Mouse (Mus musculus) neural tube, embryonic 11.5 days (tissue): ENCODE data around the gene Ptprt. TPM values are rescaled to one million over a fixed set of nuclear protein-coding genes. Genes with fewer than 3 reads are reported as not detected.

ENCODE experiments used
- ATAC-seq: fragments of 200-750 bp; cut with Nextera tagmentation; 2 replicates; pipeline ENCODE4 v1.8.0; 2017; ENCODE audit warnings: moderate number of reproducible peaks, mild to moderate bottlenecking, moderate TSS enrichment, moderate library complexity; ENCODE audit not compliant: insufficient read depth, low FRiP score, low TSS enrichment
- DNase-seq: peaks from one replicate; pipeline ENCODE4 v3.0.0-alpha.2; 2015; ENCODE audit warnings: low spot score
- H3K27ac ChIP-seq: fragments of 300-500 bp; sonication (generic); 2 replicates; pipeline ENCODE4 v1.5.1; 2014; ENCODE audit warnings: low read depth, mild to moderate bottlenecking, low read length
- H3K27me3 ChIP-seq: fragments of 300-500 bp; sonication (generic); 2 replicates; pipeline ENCODE4 v1.6.1; 2014; ENCODE audit warnings: mild to moderate bottlenecking, low read length, mixed read lengths; ENCODE audit not compliant: control insufficient read depth, insufficient read depth
- H3K36me3 ChIP-seq: fragments of 300-500 bp; sonication (generic); 2 replicates; pipeline ENCODE4 v1.6.1; 2014; ENCODE audit warnings: mild to moderate bottlenecking, low read length, moderate library complexity, mixed read lengths; ENCODE audit not compliant: control insufficient read depth, insufficient read depth
- H3K4me1 ChIP-seq: fragments of 300-500 bp; sonication (generic); 2 replicates; pipeline ENCODE4 v1.6.1; 2014; ENCODE audit warnings: low read length, mixed read lengths; ENCODE audit not compliant: control insufficient read depth, insufficient read depth
- H3K4me2 ChIP-seq: fragments of 300-500 bp; sonication (generic); 2 replicates; pipeline ENCODE4 v1.6.1; 2014; ENCODE audit warnings: low read depth, mild to moderate bottlenecking, moderate library complexity
- H3K4me3 ChIP-seq: fragments of 300-500 bp; sonication (generic); 2 replicates; pipeline ENCODE4 v1.5.1; 2014; ENCODE audit warnings: low read depth, low read length
- H3K9ac ChIP-seq: fragments of 300-500 bp; sonication (generic); 2 replicates; pipeline ENCODE4 v1.6.1; 2014; ENCODE audit warnings: mild to moderate bottlenecking, low read length
- H3K9me3 ChIP-seq: fragments of 300-500 bp; sonication (generic); 2 replicates; pipeline ENCODE4 v1.6.1; 2016; ENCODE audit warnings: low read length; ENCODE audit not compliant: control insufficient read depth
- WGBS: fragments of 180-500 bp; shearing (Covaris S2); extraction: QIAGEN DNeasy Blood & Tissue Kit; methylation state at CpG from one replicate; pipeline ENCODE4 v1.1.7; 2014; 5-methylcytosine and 5-hydroxymethylcytosine counted together
- polyA plus RNA-seq: library from polyadenylated mRNA; unstranded; fragments of >200 nt; fragmentation: Nextera tagmentation; extraction: Ambion mirVana; gene quantifications from 2 replicates; pipeline ENCODE4 v1.2.1, GENCODE M21; 2014

Ptprt gene
- polyA plus RNA-seq, 1 experiment from 2014 or later, result 1.6 TPM

GRCm38 (mm10) chr2:161552011-161552410, 1108.9 kb downstream of the Ptprt start:
- Histone ChIP-seq H3K9ac (no peak overlapping the region), H3K4me1 (no peaks in the 10 kb centered on the region), H3K27me3 (no peaks in the 10 kb centered on the region), H3K4me2 (no peak overlapping the region), H3K36me3 (no peaks in the 10 kb centered on the region), H3K27ac (no peak overlapping the region), H3K9me3 (no peaks in the 10 kb centered on the region), H3K4me3 (no peak overlapping the region)
- DNase-seq (no peak), ATAC-seq (no peak)
- WGBS, result 91% methylated on average over 2 of the region's 2 CpGs

GRCm38 (mm10) chr2:161549577-161549976, 1111.4 kb downstream of the Ptprt start:
- ATAC-seq (no peak), DNase-seq (no peak)
- Histone ChIP-seq H3K36me3 (no peaks in the 10 kb centered on the region), H3K9ac (no peak overlapping the region), H3K27ac (no peak overlapping the region), H3K27me3 (no peaks in the 10 kb centered on the region), H3K4me3 (no peak overlapping the region), H3K4me2 (no peak overlapping the region), H3K4me1 (no peaks in the 10 kb centered on the region), H3K9me3 (no peaks in the 10 kb centered on the region)
- 84% methylated on average over 5 of the region's 5 CpGs for WGBS

- ATAC-seq, result no peak
- WGBS, result 94% methylated on average over 5 of the region's 5 CpGs
- no peak overlapping the region for H3K9ac ChIP-seq
- no peak overlapping the region for H3K4me3 ChIP-seq
- H3K36me3 ChIP-seq, result no peaks in the 10 kb centered on the region
- no peaks in the 10 kb centered on the region for H3K9me3 ChIP-seq
- DNase-seq, result no peak
- H3K27me3 ChIP-seq, result no peaks in the 10 kb centered on the region
- no peaks in the 10 kb centered on the region for H3K4me1 ChIP-seq
- H3K27ac ChIP-seq, result no peak overlapping the region
- H3K4me2 ChIP-seq, result no peak overlapping the region
Observed at GRCm38 (mm10) chr2:161547318-161547717, 1113.6 kb downstream of the Ptprt start.

- DNase-seq (no peak), ATAC-seq (no peak)
- Histone ChIP-seq H3K4me2 (no peak overlapping the region), H3K36me3 (no peaks in the 10 kb centered on the region), H3K4me3 (no peak overlapping the region), H3K27ac (no peak overlapping the region), H3K27me3 (no peaks in the 10 kb centered on the region), H3K9ac (no peak overlapping the region), H3K4me1 (no peaks in the 10 kb centered on the region), H3K9me3 (no peaks in the 10 kb centered on the region)
- 92% methylated on average over 4 of the region's 4 CpGs for WGBS
Observed at GRCm38 (mm10) chr2:161545406-161545805, 1115.5 kb downstream of the Ptprt start.

GRCm38 (mm10) chr2:161534151-161534550, 1126.8 kb downstream of the Ptprt start:
- Histone ChIP-seq H3K4me2 (no peak overlapping the region), H3K27me3 (no peaks in the 10 kb centered on the region), H3K9me3 (no peaks in the 10 kb centered on the region), H3K4me1 (no peaks in the 10 kb centered on the region), H3K36me3 (no peaks in the 10 kb centered on the region), H3K9ac (no peak overlapping the region), H3K4me3 (no peak overlapping the region), H3K27ac (no peak overlapping the region)
- DNase-seq (no peak), ATAC-seq (no peak)
- 93% methylated on average over 7 of the region's 7 CpGs for WGBS

GRCm38 (mm10) chr2:161527192-161527591, 1133.8 kb downstream of the Ptprt start:
- H3K9ac ChIP-seq, result no peak overlapping the region
- H3K27me3 ChIP-seq, result no peaks in the 10 kb centered on the region
- no peaks in the 10 kb centered on the region for H3K36me3 ChIP-seq
- WGBS, result 88% methylated on average over 1 of the region's 1 CpGs
- DNase-seq, result no peak
- no peaks in the 10 kb centered on the region for H3K4me1 ChIP-seq
- ATAC-seq, result no peak
- H3K4me3 ChIP-seq, result no peak overlapping the region
- no peak overlapping the region for H3K27ac ChIP-seq
- H3K4me2 ChIP-seq, result no peak overlapping the region
- H3K9me3 ChIP-seq, result no peaks in the 10 kb centered on the region

- H3K4me3 ChIP-seq, result no peak overlapping the region
- H3K4me1 ChIP-seq, result no peaks in the 10 kb centered on the region
- no peak for ATAC-seq
- no peak overlapping the region for H3K27ac ChIP-seq
- H3K9ac ChIP-seq, result no peak overlapping the region
- no peaks in the 10 kb centered on the region for H3K9me3 ChIP-seq
- no peak overlapping the region for H3K4me2 ChIP-seq
- no peak for DNase-seq
- no peaks in the 10 kb centered on the region for H3K36me3 ChIP-seq
- no peaks in the 10 kb centered on the region for H3K27me3 ChIP-seq
- 83% methylated on average over 2 of the region's 2 CpGs for WGBS
Observed at GRCm38 (mm10) chr2:161519671-161520070, 1141.3 kb downstream of the Ptprt start.

GRCm38 (mm10) chr2:161516921-161517320, 1144.0 kb downstream of the Ptprt start:
- H3K4me2 ChIP-seq, result no peak overlapping the region
- H3K9ac ChIP-seq, result no peak overlapping the region
- no peaks in the 10 kb centered on the region for H3K4me1 ChIP-seq
- no peak overlapping the region for H3K27ac ChIP-seq
- H3K27me3 ChIP-seq, result no peaks in the 10 kb centered on the region
- ATAC-seq, result no peak
- DNase-seq, result no peak
- no peaks in the 10 kb centered on the region for H3K36me3 ChIP-seq
- 80% methylated on average over 5 of the region's 5 CpGs for WGBS
- H3K9me3 ChIP-seq, result no peaks in the 10 kb centered on the region
- no peak overlapping the region for H3K4me3 ChIP-seq

- Histone ChIP-seq H3K36me3 (no peaks in the 10 kb centered on the region), H3K4me3 (no peak overlapping the region), H3K9me3 (no peaks in the 10 kb centered on the region), H3K27ac (no peak overlapping the region), H3K4me1 (no peaks in the 10 kb centered on the region), H3K9ac (no peak overlapping the region), H3K4me2 (no peak overlapping the region), H3K27me3 (no peaks in the 10 kb centered on the region)
- WGBS, result 76% methylated on average over 1 of the region's 1 CpGs
- no peak for ATAC-seq
- no peak for DNase-seq
Observed at GRCm38 (mm10) chr2:161513256-161513655, 1147.7 kb downstream of the Ptprt start.
